Mouse (Mus musculus) embryonic facial prominence, embryonic 14.5 days (tissue): ENCODE measurements at regions not wholly inside any gene's neighbourhood (a gene's known extent, or its start where the extent isn't known, plus 50 kb on each side); places are given as distances from the start of the nearest gene placed in this dataset.

ENCODE experiments used
- ATAC-seq: fragments of 200-750 bp; cut with Nextera tagmentation; 2 replicates; pipeline ENCODE4 v1.8.0; 2017; ENCODE audit warnings: low read depth, moderate number of reproducible peaks, moderate TSS enrichment
- DNase-seq: peaks from one replicate; pipeline ENCODE4 v3.0.0-alpha.2; 2015; ENCODE audit warnings: low spot score
- H3K27ac ChIP-seq: fragments of 300-500 bp; sonication (generic); replicated peaks from 2 replicates; pipeline ENCODE4 v1.5.1; 2014; ENCODE audit warnings: low read depth, mild to moderate bottlenecking, low read length, moderate library complexity
- H3K27me3 ChIP-seq: fragments of 300-500 bp; sonication (generic); replicated peaks from 2 replicates; pipeline ENCODE4 v1.6.1; 2014; ENCODE audit warnings: low read length; ENCODE audit not compliant: control insufficient read depth, insufficient read depth
- H3K36me3 ChIP-seq: fragments of 300-500 bp; sonication (generic); 2 replicates; pipeline ENCODE4 v1.6.1; 2014; ENCODE audit warnings: low read length, mixed read lengths; ENCODE audit not compliant: control insufficient read depth, insufficient read depth
- H3K4me1 ChIP-seq: fragments of 300-500 bp; sonication (generic); 2 replicates; pipeline ENCODE4 v1.6.1; 2014; ENCODE audit warnings: antibody characterized with exemption, low read length; ENCODE audit not compliant: control insufficient read depth, insufficient read depth
- H3K4me2 ChIP-seq: fragments of 300-500 bp; sonication (generic); 2 replicates; pipeline ENCODE4 v1.6.1; 2014; ENCODE audit warnings: low read depth, mild to moderate bottlenecking, low read length, moderate library complexity, mixed read lengths
- H3K4me3 ChIP-seq: fragments of 300-500 bp; sonication (generic); 2 replicates; pipeline ENCODE4 v1.5.1; 2014; ENCODE audit warnings: low read depth, mild to moderate bottlenecking, low read length
- H3K9ac ChIP-seq: fragments of 300-500 bp; sonication (generic); 2 replicates; pipeline ENCODE4 v1.6.1; 2014; ENCODE audit warnings: low read depth, mild to moderate bottlenecking, low read length, moderate library complexity, mixed read lengths
- H3K9me3 ChIP-seq: fragments of 300-500 bp; sonication (generic); 2 replicates; pipeline ENCODE4 v1.6.1; 2016; ENCODE audit warnings: low read length; ENCODE audit not compliant: control insufficient read depth
- WGBS: fragments of 180-500 bp; shearing (Covaris S2); extraction: QIAGEN DNeasy Blood & Tissue Kit; methylation state at CpG from one replicate; pipeline ENCODE4 v1.1.7; 2014; 5-methylcytosine and 5-hydroxymethylcytosine counted together

GRCm38 (mm10) chr10:126185410-126185809 lies 219.4 kb downstream of the Lrig3 start:
- Histone ChIP-seq H3K4me2 (no peak overlapping the region), H3K9ac (no peak overlapping the region), H3K36me3 (no peaks in the 10 kb centered on the region), H3K4me3 (no peak overlapping the region), H3K4me1 (no peaks in the 10 kb centered on the region), H3K27ac (no peak overlapping the region), H3K9me3 (peaks cover 15% of the 10 kb centered on the region), H3K27me3 (no peaks in the 10 kb centered on the region)
- DNase-seq: no peak
- 88% methylated on average over 5 of the region's 5 CpGs for WGBS
- ATAC-seq: no peak

GRCm38 (mm10) chr10:126186086-126186485 lies 220.1 kb downstream of the Lrig3 start:
- H3K36me3 ChIP-seq: no peaks in the 10 kb centered on the region
- 91% methylated on average over 10 of the region's 10 CpGs for WGBS

GRCm38 (mm10) chr10:126189001-126189400 lies 223.0 kb downstream of the Lrig3 start:
- Histone ChIP-seq H3K36me3 (no peaks in the 10 kb centered on the region), H3K4me1 (no peaks in the 10 kb centered on the region), H3K27me3 (no peaks in the 10 kb centered on the region), H3K9ac (no peak overlapping the region), H3K4me2 (no peak overlapping the region), H3K4me3 (no peak overlapping the region), H3K9me3 (peaks cover 13% of the 10 kb centered on the region), H3K27ac (no peak overlapping the region)
- DNase-seq (peak; percentile 36), ATAC-seq (no peak)
- 59% methylated on average over 10 of the region's 10 CpGs for WGBS

More at GRCm38 (mm10) chr10:126186086-126186485, 220.1 kb downstream of the Lrig3 start:
- H3K27me3 ChIP-seq: no peaks in the 10 kb centered on the region
- ATAC-seq (no peak), DNase-seq (no peak)
- no peak overlapping the region for H3K27ac ChIP-seq
- H3K4me2 ChIP-seq: no peak overlapping the region
- no peak overlapping the region for H3K9ac ChIP-seq
- H3K4me1 ChIP-seq: no peaks in the 10 kb centered on the region
- no peak overlapping the region for H3K4me3 ChIP-seq
- H3K9me3 ChIP-seq: peaks cover 15% of the 10 kb centered on the region
